In the genomic region with DNA sequence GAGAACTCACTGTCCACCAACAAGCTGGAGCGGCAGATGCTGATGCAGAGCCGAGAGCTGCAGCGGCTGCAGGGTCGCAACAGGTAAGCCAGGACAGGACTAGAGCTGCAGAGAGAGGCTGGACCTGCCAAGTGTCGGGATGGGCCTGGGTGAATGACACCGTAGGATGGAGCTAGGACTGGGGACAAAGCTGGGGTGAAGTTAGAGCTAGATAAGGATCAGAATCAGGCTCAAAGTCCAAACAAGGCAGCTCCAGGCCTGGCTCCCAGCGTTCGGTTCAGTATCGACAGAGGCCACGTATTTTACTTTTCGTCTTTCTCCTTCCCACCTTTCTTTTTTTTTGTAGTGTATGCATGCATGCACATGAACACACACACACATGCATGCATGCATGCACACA, we compare ENCODE assay signal across 27 mouse cellular contexts. TPM values are rescaled to one million over a fixed set of nuclear protein-coding genes. Genes with fewer than 3 reads are reported as not detected.
"Had no signal": no experiment of that assay in that cellular context is flagged by ENCODE, and none has a peak within 500 bp of the region (broad histone marks: within the 10 kb centered on the region; RNA-seq: fewer than 3 reads in every experiment).

No protein-coding gene starts in this region.

- H3K27ac ChIP-seq: heart, adult 2 months; heart, embryonic 13.5 days; heart, embryonic 15.5 days; hindbrain, embryonic 13.5 days; hindbrain, embryonic 15.5 days; hindbrain, postnatal 0 days; kidney, embryonic 15.5 days; kidney, postnatal 0 days; limb, embryonic 10.5 days; limb, embryonic 12.5 days had no signal

- H3K36me3 ChIP-seq: heart, embryonic 13.5 days; heart, embryonic 15.5 days; hindbrain, embryonic 13.5 days; hindbrain, embryonic 15.5 days; kidney, embryonic 15.5 days; limb, embryonic 10.5 days; limb, embryonic 12.5 days had no signal

- DNase-seq: gastrocnemius, postnatal 14 days; gastrocnemius, postnatal 36 days; heart, adult 11 months; heart, adult 2 months; heart, postnatal 14 days; heart, postnatal 36 days; kidney, adult 11 months; kidney, adult 2 months; kidney, adult 9 months; kidney, postnatal 14 days; kidney, postnatal 36 days; layer of hippocampus, adult 9-11 months; layer of hippocampus, postnatal 36 days had no signal

- H3K9me3 ChIP-seq: heart, embryonic 13.5 days; heart, embryonic 15.5 days; hindbrain, embryonic 13.5 days; hindbrain, embryonic 15.5 days; kidney, embryonic 15.5 days; limb, embryonic 10.5 days; limb, embryonic 12.5 days had no signal

- ATAC-seq: forebrain, embryonic 16.5 days; hindbrain, postnatal 0 days had no signal

- H3K27me3 ChIP-seq: hindbrain, embryonic 13.5 days; hindbrain, embryonic 15.5 days; kidney, embryonic 15.5 days; limb, embryonic 12.5 days had no signal

- H3K4me3 ChIP-seq: heart, adult 2 months; heart, embryonic 13.5 days; heart, embryonic 15.5 days; hindbrain, embryonic 13.5 days; hindbrain, embryonic 15.5 days; kidney, embryonic 15.5 days; limb, embryonic 10.5 days; limb, embryonic 12.5 days had no signal

- H3K9ac ChIP-seq: heart, embryonic 13.5 days; heart, embryonic 15.5 days; hindbrain, embryonic 13.5 days; hindbrain, embryonic 15.5 days; kidney, embryonic 15.5 days; limb, embryonic 12.5 days had no signal

- H3K4me2 ChIP-seq: heart, embryonic 11.5 days; heart, embryonic 13.5 days; heart, embryonic 15.5 days; hindbrain, embryonic 13.5 days; hindbrain, embryonic 15.5 days; kidney, embryonic 15.5 days; limb, embryonic 12.5 days had no signal

RNA-seq across cellular contexts. Expression of a gene that starts 16.1 kb away (rescaled TPM):
- total RNA-seq: hematopoietic stem cell, adult 5-6 weeks; layer of hippocampus, adult 18-20 months; left cerebral cortex, adult 18-20 months had no signal
